Comparison of ENCODE assay signal across 7 mouse cellular contexts in the genomic region with DNA sequence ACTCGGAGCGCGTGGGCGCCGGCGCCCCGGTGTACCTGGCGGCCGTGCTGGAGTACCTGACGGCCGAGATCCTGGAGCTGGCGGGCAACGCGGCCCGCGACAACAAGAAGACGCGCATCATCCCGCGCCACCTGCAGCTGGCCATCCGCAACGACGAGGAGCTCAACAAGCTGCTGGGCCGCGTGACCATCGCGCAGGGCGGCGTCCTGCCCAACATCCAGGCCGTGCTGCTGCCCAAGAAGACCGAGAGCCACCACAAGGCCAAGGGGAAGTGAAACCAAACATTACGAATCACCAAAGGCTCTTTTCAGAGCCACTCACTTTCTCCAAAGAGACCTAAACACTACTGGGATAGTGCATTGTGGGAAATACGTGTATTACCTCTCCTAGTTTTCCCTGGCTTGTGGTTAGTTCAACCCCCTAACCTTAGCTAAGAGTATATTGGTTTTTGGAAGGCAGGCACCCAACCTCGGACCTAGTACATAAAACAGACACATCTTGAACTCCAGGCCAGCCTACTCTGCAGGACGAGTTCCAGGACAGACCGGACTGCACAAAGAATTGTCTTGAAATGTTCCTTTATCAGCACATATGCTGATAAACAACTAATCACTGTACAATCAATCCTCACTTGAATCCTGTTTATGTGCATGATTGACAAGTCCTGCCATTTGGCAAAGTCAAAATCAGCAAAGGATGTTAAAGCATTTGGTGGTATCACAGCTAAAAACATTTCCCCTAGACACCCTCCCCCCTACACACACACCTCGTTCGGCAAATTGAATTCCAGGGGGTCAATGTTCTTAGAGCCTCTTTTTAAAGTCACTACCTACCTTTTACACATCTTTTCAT. TPM values are rescaled to one million over a fixed set of nuclear protein-coding genes. Genes with fewer than 3 reads are reported as not detected.
DNase-seq lines count a peak whose midpoint lies in the region; ATAC-seq and TF ChIP-seq lines count a peak whose summit lies in the region.
"Not testable (repeated sequence)": the region's sequence is repeated elsewhere in the genome, so short reads cannot be mapped to it uniquely, and the experiment has no call there.

No protein-coding gene starts in this region.

- peak; percentile 30 for DNase-seq in NIH3T3 (ENCODE audit: low read depth)
- peak; percentile 74 for DNase-seq in embryo, embryonic 11 days
- peak; percentile 16 for DNase-seq in gastrocnemius, adult 2 months
- DNase-seq in limb, embryonic 11.5 days (ENCODE audit: low spot score), result peak; percentile 80
- peak; percentile 62 for DNase-seq in retina, embryonic 14.5 days (ENCODE audit: low spot score)

- intact Hi-C loops in gastrocnemius, adult 2 months (cut with DNase I), result loop anchor here (5.0 to 10.0 kb wide), 3 partner anchors 36 to 1968 kb away; a partner anchor contains a TSS

- TF ChIP-seq CTCF in gastrocnemius, adult 2 months (IDR thresholded peaks at IDR 0.05), result not testable (repeated sequence)

- H3K9me3 ChIP-seq in hindbrain, embryonic 16.5 days (ENCODE audit: control insufficient read depth, low read length); limb, embryonic 11.5 days (ENCODE audit: control insufficient read depth, low read length); megakaryocyte, embryonic 14.5 days: not testable (repeated sequence)

- H3K27ac ChIP-seq in gastrocnemius, adult 2 months, result peak overlapping the region; percentile 77; the same call in 1 of the 2 replicates
- peak overlapping the region; percentile 88 for H3K27ac ChIP-seq in hindbrain, embryonic 16.5 days (ENCODE audit: low read depth, low read length)
- H3K27ac ChIP-seq in limb, embryonic 11.5 days (replicated peaks; ENCODE audit: low read depth, low read length), result peak overlapping the region; percentile 97

- peak overlapping the region; percentile 76 for H3K4me3 ChIP-seq in gastrocnemius, adult 2 months
- peak overlapping the region; percentile 45 for H3K4me3 ChIP-seq in hindbrain, embryonic 16.5 days (ENCODE audit: low read length)
- peak overlapping the region; percentile 43 for H3K4me3 ChIP-seq in limb, embryonic 11.5 days (ENCODE audit: low read depth, low read length)
- H3K4me3 ChIP-seq in megakaryocyte, embryonic 14.5 days (replicated peaks), result peak overlapping the region; percentile 89

- not testable (repeated sequence) for H3K27me3 ChIP-seq in hindbrain, embryonic 16.5 days (replicated peaks; ENCODE audit: control insufficient read depth, insufficient read depth, low read length); limb, embryonic 11.5 days (ENCODE audit: control insufficient read depth, insufficient read depth, low read length); megakaryocyte, embryonic 14.5 days (replicated peaks)

- H3K36me3 ChIP-seq in hindbrain, embryonic 16.5 days (ENCODE audit: control insufficient read depth, insufficient read depth, low read length); limb, embryonic 11.5 days (ENCODE audit: control insufficient read depth, insufficient read depth, low read length); megakaryocyte, embryonic 14.5 days (replicated peaks; ENCODE audit: low read length): not testable (repeated sequence)

- H3K9ac ChIP-seq in hindbrain, embryonic 16.5 days (ENCODE audit: low read depth, low read length), result peak overlapping the region; percentile 63
- peak overlapping the region; percentile 71 for H3K9ac ChIP-seq in limb, embryonic 11.5 days (ENCODE audit: low read length)

- ATAC-seq in hindbrain, embryonic 16.5 days, result not testable (repeated sequence)
- peak; percentile 2; the same call in 1 of the 2 replicates for ATAC-seq in limb, embryonic 11.5 days (ENCODE audit: insufficient number of reproducible peaks, low FRiP score, low TSS enrichment, low read depth)

- H3K4me1 ChIP-seq in hindbrain, embryonic 16.5 days (ENCODE audit: control insufficient read depth, insufficient read depth, low read depth, low read length), result peaks cover 28% of the 10 kb centered on the region
- H3K4me1 ChIP-seq in limb, embryonic 11.5 days (ENCODE audit: control insufficient read depth, insufficient read depth, low read length), result peaks cover 11% of the 10 kb centered on the region
- peaks cover 51% of the 10 kb centered on the region for H3K4me1 ChIP-seq in megakaryocyte, embryonic 14.5 days

- 0% methylated on average over 9 of the region's 38 CpGs for WGBS in hindbrain, embryonic 16.5 days
- WGBS in limb, embryonic 11.5 days, result 0% methylated on average over 8 of the region's 38 CpGs

- peak overlapping the region; percentile 94 for H3K4me2 ChIP-seq in hindbrain, embryonic 16.5 days (ENCODE audit: low read length)
- peak overlapping the region; percentile 77 for H3K4me2 ChIP-seq in limb, embryonic 11.5 days (ENCODE audit: low read depth, severe bottlenecking)

RNA-seq across cellular contexts. Expression of a gene that starts 0.5 kb away (rescaled TPM):
- 1 to 10 TPM in 1 of 2 experiments, not detected in 1; 2.2 TPM for total RNA-seq in gastrocnemius, adult 2 months (2021)
- 5.1 and 6.5 TPM in 2 replicates for polyA plus RNA-seq in hindbrain, embryonic 16.5 days (2015; fragmentation: Nextera tagmentation; extraction: Ambion mirVana)
- polyA plus RNA-seq in limb, embryonic 11.5 days (2014; fragmentation: Nextera tagmentation; extraction: Ambion mirVana), result 16.9 and 20.4 TPM in 2 replicates
- polyA plus RNA-seq in megakaryocyte, embryonic 14.5 days (2012; ENCODE audit: insufficient read depth, low replicate concordance), result 46.8 and 88.4 TPM in 2 replicates

RNA-seq across cellular contexts. Expression of a gene that starts 0.7 kb away (rescaled TPM):
- total RNA-seq in gastrocnemius, adult 2 months (2021), result 1 to 10 TPM; 1.2 to 2.1 TPM
- polyA plus RNA-seq in hindbrain, embryonic 16.5 days (2015; fragmentation: Nextera tagmentation; extraction: Ambion mirVana), result 0.98 TPM in 1 of 2 replicates, not detected in the other
- 13.2 and 15.5 TPM in 2 replicates for polyA plus RNA-seq in limb, embryonic 11.5 days (2014; fragmentation: Nextera tagmentation; extraction: Ambion mirVana)
- polyA plus RNA-seq in megakaryocyte, embryonic 14.5 days (2012; ENCODE audit: insufficient read depth, low replicate concordance), result 72.9 and 147 TPM in 2 replicates

RNA-seq across cellular contexts. Expression of a gene that starts 0.8 kb away (rescaled TPM):
- total RNA-seq in gastrocnemius, adult 2 months (2021), result 1 to 10 TPM; 3.9 to 6.5 TPM
- not detected in 2 replicates for polyA plus RNA-seq in hindbrain, embryonic 16.5 days (2015; fragmentation: Nextera tagmentation; extraction: Ambion mirVana)
- 2.2 and 2.9 TPM in 2 replicates for polyA plus RNA-seq in limb, embryonic 11.5 days (2014; fragmentation: Nextera tagmentation; extraction: Ambion mirVana)
- polyA plus RNA-seq in megakaryocyte, embryonic 14.5 days (2012; ENCODE audit: insufficient read depth, low replicate concordance), result 3.6 TPM in 1 of 2 replicates, not detected in the other

RNA-seq across cellular contexts. Expression of a gene that starts 5.1 kb away (rescaled TPM):
- total RNA-seq in gastrocnemius, adult 2 months (2021), result 1 to 10 TPM in 1 of 2 experiments, not detected in 1; 1.2 TPM
- polyA plus RNA-seq in hindbrain, embryonic 16.5 days (2015; fragmentation: Nextera tagmentation; extraction: Ambion mirVana), result 0.50 and 1.2 TPM in 2 replicates
- 7.6 and 9.2 TPM in 2 replicates for polyA plus RNA-seq in limb, embryonic 11.5 days (2014; fragmentation: Nextera tagmentation; extraction: Ambion mirVana)
- 7.3 TPM in 1 of 2 replicates, not detected in the other for polyA plus RNA-seq in megakaryocyte, embryonic 14.5 days (2012; ENCODE audit: insufficient read depth, low replicate concordance)

RNA-seq across cellular contexts. Expression of a gene that starts 18.1 kb away (rescaled TPM):
- 1 to 10 TPM in 1 of 2 experiments, under 1 TPM in 1; 0.42 to 1.1 TPM for total RNA-seq in gastrocnemius, adult 2 months (2021)
- polyA plus RNA-seq in hindbrain, embryonic 16.5 days (2015; fragmentation: Nextera tagmentation; extraction: Ambion mirVana), result 0.35 and 0.55 TPM in 2 replicates
- 1.1 and 1.7 TPM in 2 replicates for polyA plus RNA-seq in limb, embryonic 11.5 days (2014; fragmentation: Nextera tagmentation; extraction: Ambion mirVana)
- 5.0 and 5.5 TPM in 2 replicates for polyA plus RNA-seq in megakaryocyte, embryonic 14.5 days (2012; ENCODE audit: insufficient read depth, low replicate concordance)

Comparison
In these comparisons a context has a peak if more than half of its experiments do, and no peak if none do; other contexts are left out.
1. DNase-seq: peak in every context shown above with its lines; median percentile 80 in limb, embryonic 11.5 days; 74 in embryo, embryonic 11 days; 62 in retina, embryonic 14.5 days; 30 in NIH3T3; 16 in gastrocnemius, adult 2 months.